Mouse (Mus musculus) limb, embryonic 12.5 days (tissue): ENCODE measurements around the gene Mcfd2. TPM values are rescaled to one million over a fixed set of nuclear protein-coding genes. Genes with fewer than 3 reads are reported as not detected.

Source experiments
- ATAC-seq: fragments of 200-750 bp; cut with Nextera tagmentation; 2 replicates; pipeline ENCODE4 v1.8.0; 2017; ENCODE audit warnings: low read depth, moderate TSS enrichment; ENCODE audit not compliant: insufficient number of reproducible peaks, insufficient read depth, low FRiP score, low TSS enrichment
- H3K27ac ChIP-seq: fragments of 300-500 bp; sonication (generic); 2 replicates; pipeline ENCODE4 v1.5.1; 2016; ENCODE audit warnings: mild to moderate bottlenecking, moderate library complexity
- H3K27me3 ChIP-seq: fragments of 300-500 bp; sonication (generic); 2 replicates; pipeline ENCODE4 v1.6.1; 2016; ENCODE audit warnings: mild to moderate bottlenecking, moderate library complexity
- H3K36me3 ChIP-seq: fragments of 300-500 bp; sonication (generic); 2 replicates; pipeline ENCODE4 v1.6.1; 2016; ENCODE audit warnings: mild to moderate bottlenecking, moderate library complexity
- H3K4me1 ChIP-seq: fragments of 300-500 bp; sonication (generic); replicated peaks from 2 replicates; pipeline ENCODE4 v1.6.1; 2016
- H3K4me2 ChIP-seq: fragments of 300-500 bp; sonication (generic); 2 replicates; pipeline ENCODE4 v1.6.1; 2016; ENCODE audit warnings: mild to moderate bottlenecking, moderate library complexity
- H3K4me3 ChIP-seq: fragments of 300-500 bp; sonication (generic); replicated peaks from 2 replicates; pipeline ENCODE4 v1.5.1; 2016; ENCODE audit warnings: mild to moderate bottlenecking
- H3K9ac ChIP-seq: fragments of 300-500 bp; sonication (generic); replicated peaks from 2 replicates; pipeline ENCODE4 v1.6.1; 2016; ENCODE audit warnings: mild to moderate bottlenecking, moderate library complexity
- H3K9me3 ChIP-seq: fragments of 300-500 bp; sonication (generic); 2 replicates; pipeline ENCODE4 v1.6.1; 2016; ENCODE audit warnings: mild to moderate bottlenecking, moderate library complexity
- WGBS: fragments of 180-500 bp; shearing (Covaris S2); methylation state at CpG from one replicate; pipeline ENCODE4 v1.1.7; 2016; 5-methylcytosine and 5-hydroxymethylcytosine counted together
- polyA plus RNA-seq: library from polyadenylated mRNA; unstranded; fragments of >200 nt; fragmentation: Nextera tagmentation; extraction: Ambion mirVana; gene quantifications from 2 replicates; pipeline ENCODE4 v1.2.1, GENCODE M21; 2016

Mcfd2 gene
- 67.2 and 75.4 TPM in 2 replicates for polyA plus RNA-seq

DNA sequence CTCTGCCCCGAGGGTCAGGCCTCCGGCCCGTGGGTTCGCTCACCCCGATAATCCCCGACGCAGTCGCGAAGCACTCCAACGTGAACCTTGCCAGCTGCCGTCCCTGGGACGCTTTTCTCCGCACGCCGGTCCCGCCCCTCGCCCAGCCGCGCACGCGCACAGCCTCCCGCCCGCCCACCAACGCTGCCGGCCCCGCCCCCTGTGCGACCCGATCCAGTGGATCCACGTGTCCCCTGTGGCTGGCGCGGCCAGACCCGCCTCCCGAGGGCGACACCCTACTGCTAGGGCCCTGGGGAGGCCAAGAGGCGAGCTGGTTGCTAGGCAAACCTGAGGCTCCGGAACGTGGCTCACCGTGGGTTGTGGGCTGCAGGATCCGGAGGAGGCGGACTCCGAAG lies at the start of gene Mcfd2:
Mcfd2 (minus strand) TSS at position 144 of the 395 bp plus-strand sequence.
- ATAC-seq: peak; percentile 89
- Histone ChIP-seq H3K4me1 (peaks cover 12% of the 10 kb centered on the region), H3K36me3 (peaks cover 34% of the 10 kb centered on the region), H3K9ac (peak within 1 kb of the TSS; percentile 91), H3K4me2 (peak within 1 kb of the TSS; percentile 79), H3K4me3 (peak within 1 kb of the TSS; percentile 89), H3K9me3 (peaks cover 10% of the 10 kb centered on the region; the same call in 1 of the 2 replicates), H3K27me3 (no peaks in the 10 kb centered on the region), H3K27ac (peak within 1 kb of the TSS; percentile 79)
- under 1% methylated on average over 41 of the region's 41 CpGs for WGBS

GRCm38 (mm10) chr17:87315021-87315531 lies 49.3 kb upstream of the Mcfd2 start:
- H3K9ac ChIP-seq: no peak overlapping the region
- ATAC-seq: peak; percentile 46; the same call in 1 of the 2 replicates

DNA sequence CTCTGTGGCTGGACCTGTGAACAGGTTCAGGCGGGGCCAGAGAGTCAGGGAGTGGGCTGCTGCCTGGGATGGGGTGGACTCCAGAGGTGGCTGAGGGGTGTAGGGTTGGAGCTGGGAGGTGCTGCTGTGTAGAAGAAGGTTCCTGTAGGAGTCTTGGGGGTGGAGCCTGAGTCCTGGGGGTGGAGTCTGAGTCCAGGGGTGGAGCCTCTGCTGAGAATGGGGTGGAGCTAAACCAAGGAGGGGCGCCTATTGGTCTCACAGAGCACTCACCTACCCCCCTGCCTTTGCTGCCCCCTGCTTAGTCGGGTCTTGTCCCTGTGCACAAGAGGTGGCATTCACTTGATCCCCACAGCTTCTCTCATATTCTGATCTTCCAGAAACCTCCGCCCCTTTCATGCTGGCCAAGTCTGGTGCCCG lies 48.8 kb upstream of the Mcfd2 start:
- H3K4me3 ChIP-seq: no peak overlapping the region
- H3K4me2 ChIP-seq: peak overlapping the region; percentile 15; the same call in 1 of the 2 replicates
- peaks cover 30% of the 10 kb centered on the region for H3K4me1 ChIP-seq
- ATAC-seq: peak; percentile 26; the same call in 1 of the 2 replicates
- H3K27me3 ChIP-seq: no peaks in the 10 kb centered on the region
- no peaks in the 10 kb centered on the region for H3K36me3 ChIP-seq
- H3K27ac ChIP-seq: no peak overlapping the region
- H3K9ac ChIP-seq: no peak overlapping the region
- WGBS: 60% methylated on average over 5 of the region's 5 CpGs
- H3K9me3 ChIP-seq: no peaks in the 10 kb centered on the region

More at GRCm38 (mm10) chr17:87315021-87315531, 49.3 kb upstream of the Mcfd2 start:
- peak overlapping the region; percentile 15; the same call in 1 of the 2 replicates for H3K4me2 ChIP-seq
- WGBS: 12% methylated on average over 9 of the region's 9 CpGs
- no peak overlapping the region for H3K27ac ChIP-seq
- H3K9me3 ChIP-seq: no peaks in the 10 kb centered on the region
- no peak overlapping the region for H3K4me3 ChIP-seq
- no peaks in the 10 kb centered on the region for H3K27me3 ChIP-seq
- H3K4me1 ChIP-seq: peaks cover 30% of the 10 kb centered on the region
- no peaks in the 10 kb centered on the region for H3K36me3 ChIP-seq

GRCm38 (mm10) chr17:87314121-87314520 lies 48.4 kb upstream of the Mcfd2 start:
- H3K27me3 ChIP-seq: no peaks in the 10 kb centered on the region
- no peaks in the 10 kb centered on the region for H3K9me3 ChIP-seq
- no peak overlapping the region for H3K4me2 ChIP-seq
- peaks cover 30% of the 10 kb centered on the region for H3K4me1 ChIP-seq
- no peak overlapping the region for H3K27ac ChIP-seq
- 76% methylated on average over 8 of the region's 8 CpGs for WGBS
- H3K36me3 ChIP-seq: no peaks in the 10 kb centered on the region
- no peak for ATAC-seq
- no peak overlapping the region for H3K4me3 ChIP-seq
- H3K9ac ChIP-seq: no peak overlapping the region

DNA sequence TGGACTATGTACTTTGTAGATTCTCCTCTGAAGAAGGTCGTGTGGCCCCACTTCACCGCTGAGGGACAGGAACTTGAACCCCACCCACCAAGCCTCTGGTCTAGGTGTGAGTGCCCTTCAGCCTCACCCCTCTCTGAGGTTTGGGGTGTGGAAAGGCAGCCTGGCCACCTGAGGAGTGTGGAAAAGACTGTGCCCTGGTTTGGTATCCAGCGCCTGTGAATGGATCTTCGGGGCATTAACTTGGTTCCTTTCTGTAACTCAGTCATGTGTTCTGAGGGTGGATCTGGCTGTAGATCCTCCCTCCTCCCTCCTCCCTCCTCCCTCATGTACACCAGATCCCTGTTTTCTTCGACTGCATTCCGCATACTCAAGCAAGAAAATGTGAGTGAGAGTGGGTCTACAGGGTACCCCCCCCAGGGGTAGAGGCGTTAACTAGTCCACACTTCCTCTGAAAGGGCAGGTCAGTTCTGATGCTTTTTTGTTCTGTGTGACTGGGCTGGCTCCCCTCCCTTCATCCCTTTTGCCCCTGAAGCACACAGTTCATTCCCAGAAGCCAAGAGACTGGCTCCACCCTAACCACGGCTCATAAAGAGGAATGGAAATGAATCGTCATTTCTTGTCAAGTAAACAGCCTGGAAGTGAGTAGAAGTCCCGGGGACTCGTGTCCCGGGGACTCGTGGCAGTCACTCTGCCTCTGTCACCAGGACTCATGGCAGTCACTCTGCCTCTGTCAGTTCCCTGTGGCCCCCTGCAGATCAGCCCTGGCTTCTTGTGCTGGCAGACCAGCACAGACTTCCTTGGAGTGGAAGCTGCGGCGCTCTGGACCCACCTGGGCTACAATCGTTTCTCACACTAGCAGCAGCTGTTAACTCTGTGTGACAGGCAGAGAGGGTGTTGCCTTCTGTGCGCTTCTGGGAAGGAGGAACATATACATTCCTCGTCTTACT lies 47.5 kb upstream of the Mcfd2 start:
- WGBS: 42% methylated on average over 18 of the region's 18 CpGs
- Histone ChIP-seq H3K4me2 (peak overlapping the region; percentile 29), H3K27ac (no peak overlapping the region), H3K9me3 (no peaks in the 10 kb centered on the region), H3K4me3 (no peak overlapping the region), H3K4me1 (peaks cover 30% of the 10 kb centered on the region), H3K27me3 (no peaks in the 10 kb centered on the region), H3K9ac (peak overlapping the region; percentile 31; the same call in 1 of the 2 replicates), H3K36me3 (no peaks in the 10 kb centered on the region)
- ATAC-seq: no peak

DNA sequence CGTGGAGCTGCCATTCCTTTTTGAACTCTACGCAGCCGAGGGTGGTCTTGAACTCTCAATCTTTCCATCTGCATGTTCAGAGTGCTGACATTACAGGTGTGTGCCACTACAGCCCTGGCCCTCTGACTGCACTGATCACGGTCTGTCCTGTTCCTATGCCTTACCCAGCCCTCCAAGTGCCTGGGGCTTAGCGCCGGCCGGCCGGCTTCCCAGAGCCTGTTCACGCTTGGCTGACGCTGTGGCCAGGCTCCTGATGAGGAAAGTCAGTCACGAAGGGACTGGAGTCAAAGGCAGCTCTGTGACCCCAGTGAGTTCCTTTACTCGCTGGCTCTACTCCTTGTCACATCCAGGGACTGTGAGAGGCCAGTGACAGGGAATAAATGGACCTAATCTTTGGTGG lies 46.6 kb upstream of the Mcfd2 start:
- WGBS: 64% methylated on average over 12 of the region's 12 CpGs
- Histone ChIP-seq H3K9ac (no peak overlapping the region), H3K27me3 (no peaks in the 10 kb centered on the region), H3K36me3 (no peaks in the 10 kb centered on the region), H3K27ac (no peak overlapping the region), H3K4me3 (no peak overlapping the region), H3K9me3 (no peaks in the 10 kb centered on the region), H3K4me1 (peaks cover 30% of the 10 kb centered on the region), H3K4me2 (no peak overlapping the region)
- no peak for ATAC-seq

GRCm38 (mm10) chr17:87310497-87310896 lies 44.8 kb upstream of the Mcfd2 start:
- H3K27me3 ChIP-seq: no peaks in the 10 kb centered on the region
- no peak overlapping the region for H3K4me3 ChIP-seq
- H3K9ac ChIP-seq: no peak overlapping the region
- H3K27ac ChIP-seq: no peak overlapping the region
- ATAC-seq: no peak
- H3K4me2 ChIP-seq: no peak overlapping the region
- H3K4me1 ChIP-seq: peaks cover 30% of the 10 kb centered on the region
- 83% methylated on average over 7 of the region's 7 CpGs for WGBS
- no peaks in the 10 kb centered on the region for H3K36me3 ChIP-seq
- H3K9me3 ChIP-seq: no peaks in the 10 kb centered on the region

DNA sequence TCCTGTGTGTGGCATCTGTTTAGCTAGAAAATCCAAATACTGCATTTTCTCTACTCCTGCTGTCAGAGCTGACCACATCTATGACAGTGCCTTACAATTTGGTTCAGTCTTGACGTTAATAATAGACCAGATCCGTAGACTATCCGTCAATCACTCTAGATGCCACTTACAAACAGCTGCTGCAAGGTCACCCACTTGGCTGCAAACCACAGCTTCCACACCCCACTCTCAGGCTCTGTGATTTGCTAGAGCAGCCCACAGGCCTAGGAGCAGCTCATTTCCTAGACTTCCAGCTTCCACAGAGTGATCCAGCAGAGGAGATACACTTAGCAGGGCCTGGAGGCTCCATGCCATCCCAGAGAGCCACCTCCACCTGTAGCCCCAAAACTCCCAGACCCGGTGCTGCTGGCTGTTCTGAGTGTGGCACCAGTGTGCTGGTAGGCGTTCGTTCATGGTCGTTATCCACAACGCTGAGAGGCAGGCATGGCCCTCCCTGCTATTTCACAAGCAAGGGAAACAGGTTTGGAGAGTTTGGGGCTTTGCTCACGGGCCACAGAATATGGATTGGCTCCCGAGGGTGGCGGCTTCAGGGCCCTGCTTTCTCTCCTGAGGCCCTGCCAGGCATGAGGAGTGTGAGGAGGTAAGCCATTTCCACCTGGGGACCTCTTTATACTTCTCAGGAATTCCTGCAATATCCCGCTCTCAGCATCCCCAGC lies 43.5 kb upstream of the Mcfd2 start:
- Histone ChIP-seq H3K4me2 (no peak overlapping the region), H3K36me3 (no peaks in the 10 kb centered on the region), H3K9ac (no peak overlapping the region), H3K4me1 (peaks cover 20% of the 10 kb centered on the region), H3K27me3 (no peaks in the 10 kb centered on the region), H3K27ac (no peak overlapping the region), H3K4me3 (no peak overlapping the region), H3K9me3 (no peaks in the 10 kb centered on the region)
- 70% methylated on average over 12 of the region's 12 CpGs for WGBS
- ATAC-seq: no peak

DNA sequence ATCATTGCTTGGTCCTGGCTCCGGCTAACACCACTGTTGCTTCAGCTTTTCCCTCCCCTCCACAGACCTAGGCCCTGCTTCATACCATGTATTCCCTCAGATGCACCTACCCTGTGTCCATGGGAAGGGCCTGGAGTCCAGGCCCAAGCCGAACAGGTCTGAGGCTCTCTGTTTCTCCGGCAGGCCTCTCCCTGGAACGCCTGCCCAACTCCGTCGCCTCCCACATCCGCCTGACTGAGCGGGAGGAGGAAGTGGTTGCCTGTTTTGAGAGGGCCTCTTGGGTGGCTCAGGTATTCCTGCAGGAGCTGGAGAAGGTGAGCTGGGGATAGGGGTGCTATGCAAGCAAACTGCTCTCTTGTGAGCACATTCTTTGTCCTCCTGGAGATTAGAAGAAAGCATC lies 41.0 kb upstream of the Mcfd2 start:
- Histone ChIP-seq H3K27me3 (no peaks in the 10 kb centered on the region), H3K4me2 (no peak overlapping the region), H3K4me1 (no peaks in the 10 kb centered on the region), H3K27ac (no peak overlapping the region), H3K9ac (no peak overlapping the region), H3K36me3 (no peaks in the 10 kb centered on the region), H3K4me3 (no peak overlapping the region), H3K9me3 (no peaks in the 10 kb centered on the region)
- WGBS: 79% methylated on average over 8 of the region's 8 CpGs
- no peak for ATAC-seq

DNA sequence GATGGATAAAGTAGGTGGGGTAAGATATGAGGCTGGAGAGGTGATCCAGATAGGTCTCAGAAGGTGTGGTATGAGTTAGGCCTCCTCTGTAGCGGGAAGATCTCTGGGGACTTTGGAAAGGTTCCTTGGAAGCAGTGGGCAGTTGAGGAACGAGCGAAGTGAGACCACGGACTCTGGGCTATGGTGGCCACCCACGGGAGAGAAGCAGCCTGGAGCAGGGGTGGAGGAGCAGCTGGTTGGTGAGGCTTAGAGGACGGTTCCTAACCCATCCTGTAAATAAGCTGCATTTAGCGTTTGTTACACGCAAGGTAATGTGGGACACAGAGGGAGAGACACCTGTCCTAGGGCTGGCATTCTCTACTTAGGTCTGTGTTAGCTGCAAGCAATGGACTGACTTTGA lies 39.3 kb upstream of the Mcfd2 start:
- H3K4me2 ChIP-seq: no peak overlapping the region
- H3K36me3 ChIP-seq: no peaks in the 10 kb centered on the region
- no peak overlapping the region for H3K9ac ChIP-seq
- H3K9me3 ChIP-seq: no peaks in the 10 kb centered on the region
- WGBS: 88% methylated on average over 8 of the region's 8 CpGs
- no peak for ATAC-seq
- H3K4me3 ChIP-seq: no peak overlapping the region
- no peaks in the 10 kb centered on the region for H3K4me1 ChIP-seq
- no peak overlapping the region for H3K27ac ChIP-seq
- no peaks in the 10 kb centered on the region for H3K27me3 ChIP-seq
